Mouse (Mus musculus) forebrain, embryonic 12.5 days (tissue): ENCODE data around the gene Mfsd11. TPM values are rescaled to one million over a fixed set of nuclear protein-coding genes. Genes with fewer than 3 reads are reported as not detected.
"Not testable (repeated sequence)": the region's sequence is repeated elsewhere in the genome, so short reads cannot be mapped to it uniquely, and the experiment has no call there.

ENCODE experiments used
- ATAC-seq: fragments of 200-750 bp; cut with Nextera tagmentation; 2 replicates; pipeline ENCODE4 v1.8.0; 2017; ENCODE audit warnings: moderate TSS enrichment; ENCODE audit not compliant: low FRiP score
- H3K27ac ChIP-seq: fragments of 300-500 bp; sonication (generic); 2 replicates; pipeline ENCODE4 v1.5.1; 2016; ENCODE audit warnings: mild to moderate bottlenecking
- H3K27me3 ChIP-seq: fragments of 300-500 bp; sonication (generic); 2 replicates; pipeline ENCODE4 v1.6.1; 2016; ENCODE audit warnings: mild to moderate bottlenecking
- H3K36me3 ChIP-seq: fragments of 300-500 bp; sonication (generic); replicated peaks from 2 replicates; pipeline ENCODE4 v1.6.1; 2016; ENCODE audit warnings: mild to moderate bottlenecking
- H3K4me1 ChIP-seq: fragments of 300-500 bp; sonication (generic); 2 replicates; pipeline ENCODE4 v1.6.1; 2016
- H3K4me2 ChIP-seq: fragments of 300-500 bp; sonication (generic); 2 replicates; pipeline ENCODE4 v1.6.1; 2016; ENCODE audit warnings: mild to moderate bottlenecking, moderate library complexity
- H3K4me3 ChIP-seq: fragments of 300-500 bp; sonication (generic); replicated peaks from 2 replicates; pipeline ENCODE4 v1.5.1; 2016; ENCODE audit warnings: mild to moderate bottlenecking
- H3K9ac ChIP-seq: fragments of 300-500 bp; sonication (generic); 2 replicates; pipeline ENCODE4 v1.6.1; 2016; ENCODE audit warnings: mild to moderate bottlenecking
- H3K9me3 ChIP-seq: fragments of 300-500 bp; sonication (generic); 2 replicates; pipeline ENCODE4 v1.6.1; 2016
- WGBS: fragments of 180-500 bp; shearing (Covaris S2); methylation state at CpG from one replicate; pipeline ENCODE4 v1.1.7; 2016; 5-methylcytosine and 5-hydroxymethylcytosine counted together
- polyA plus RNA-seq: library from polyadenylated mRNA; unstranded; fragments of >200 nt; fragmentation: Nextera tagmentation; extraction: Ambion mirVana; gene quantifications from 2 replicates; pipeline ENCODE4 v1.2.1, GENCODE M21; 2016

Gene Mfsd11
- polyA plus RNA-seq, 1 experiment from 2014 or later = 40.2 TPM

GRCm38 (mm10) chr11:116880839-116881238 lies 28.6 kb downstream of the Mfsd11 start:
- peaks cover 5% of the 10 kb centered on the region for H3K4me1 ChIP-seq
- H3K4me3 ChIP-seq = no peak overlapping the region
- no peak for ATAC-seq
- H3K9me3 ChIP-seq = no peaks in the 10 kb centered on the region
- H3K9ac ChIP-seq = no peak overlapping the region
- no peak overlapping the region for H3K4me2 ChIP-seq
- H3K27me3 ChIP-seq = peaks cover 5% of the 10 kb centered on the region
- WGBS = 64% methylated on average over 7 of the region's 7 CpGs
- H3K36me3 ChIP-seq = no peaks in the 10 kb centered on the region
- no peak overlapping the region for H3K27ac ChIP-seq

- Histone ChIP-seq H3K4me3 (no peak overlapping the region), H3K4me1 (peaks cover 7% of the 10 kb centered on the region), H3K36me3 (no peaks in the 10 kb centered on the region), H3K27me3 (peaks cover 10% of the 10 kb centered on the region), H3K9me3 (no peaks in the 10 kb centered on the region), H3K4me2 (no peak overlapping the region), H3K9ac (no peak overlapping the region), H3K27ac (no peak overlapping the region)
- 65% methylated on average over 5 of the region's 5 CpGs for WGBS
- no peak for ATAC-seq
These were observed 29.2 kb downstream of the Mfsd11 start for GRCm38 (mm10) chr11:116881440-116881839.

- peaks cover 7% of the 10 kb centered on the region for H3K4me1 ChIP-seq
- no peak overlapping the region for H3K4me3 ChIP-seq
- H3K9me3 ChIP-seq = no peaks in the 10 kb centered on the region
- no peak for ATAC-seq
- H3K36me3 ChIP-seq = no peaks in the 10 kb centered on the region
- peaks cover 19% of the 10 kb centered on the region for H3K27me3 ChIP-seq
- no peak overlapping the region for H3K27ac ChIP-seq
- H3K9ac ChIP-seq = no peak overlapping the region
- 76% methylated on average over 10 of the region's 10 CpGs for whole genome bisulfite sequencing
- H3K4me2 ChIP-seq = no peak overlapping the region
These were observed 30.2 kb downstream of the Mfsd11 start for GRCm38 (mm10) chr11:116882446-116882845.

GRCm38 (mm10) chr11:116884061-116884460 lies 31.8 kb downstream of the Mfsd11 start:
- WGBS = 90% methylated on average over 6 of the region's 6 CpGs
- H3K9ac ChIP-seq = no peak overlapping the region

GRCm38 (mm10) chr11:116885275-116886151 lies 33.3 kb downstream of the Mfsd11 start:
- Histone ChIP-seq H3K9ac (peak overlapping the region; percentile 38; the same call in 1 of the 2 replicates), H3K4me3 (peak overlapping the region; percentile 23), H3K27ac (no peak overlapping the region), H3K36me3 (no peaks in the 10 kb centered on the region), H3K27me3 (peaks cover 23% of the 10 kb centered on the region), H3K4me2 (peak overlapping the region; percentile 46), H3K4me1 (peaks cover 7% of the 10 kb centered on the region), H3K9me3 (no peaks in the 10 kb centered on the region)
- peak; percentile 46; the same call in 1 of the 2 replicates for ATAC-seq
- 2% methylated on average over 27 of the region's 28 CpGs for WGBS

More at GRCm38 (mm10) chr11:116884061-116884460, 31.8 kb downstream of the Mfsd11 start:
- Histone ChIP-seq H3K4me1 (peaks cover 7% of the 10 kb centered on the region), H3K9me3 (no peaks in the 10 kb centered on the region), H3K4me2 (no peak overlapping the region), H3K27me3 (peaks cover 19% of the 10 kb centered on the region), H3K4me3 (no peak overlapping the region), H3K27ac (no peak overlapping the region), H3K36me3 (no peaks in the 10 kb centered on the region)
- no peak for ATAC-seq

GRCm38 (mm10) chr11:116887136-116887535 lies 34.9 kb downstream of the Mfsd11 start:
- no peak for ATAC-seq
- WGBS = 73% methylated on average over 5 of the region's 5 CpGs
- H3K27me3 ChIP-seq = peaks cover 23% of the 10 kb centered on the region

GRCm38 (mm10) chr11:116893532-116894442 lies 41.5 kb downstream of the Mfsd11 start:
- H3K9ac ChIP-seq = no peak overlapping the region
- H3K4me3 ChIP-seq = no peak overlapping the region
- peaks cover 8% of the 10 kb centered on the region; the same call in 1 of the 2 replicates for H3K4me1 ChIP-seq
- H3K9me3 ChIP-seq = no peaks in the 10 kb centered on the region
- H3K27ac ChIP-seq = no peak overlapping the region
- 75% methylated on average over 19 of the region's 19 CpGs for WGBS
- ATAC-seq = no peak
- H3K36me3 ChIP-seq = no peaks in the 10 kb centered on the region
- no peak overlapping the region for H3K4me2 ChIP-seq
- H3K27me3 ChIP-seq = peaks cover 4% of the 10 kb centered on the region

More at GRCm38 (mm10) chr11:116887136-116887535, 34.9 kb downstream of the Mfsd11 start:
- no peak overlapping the region for H3K4me2 ChIP-seq
- H3K9me3 ChIP-seq = no peaks in the 10 kb centered on the region
- no peak overlapping the region for H3K27ac ChIP-seq
- no peak overlapping the region for H3K4me3 ChIP-seq
- no peak overlapping the region for H3K9ac ChIP-seq
- H3K36me3 ChIP-seq = no peaks in the 10 kb centered on the region
- H3K4me1 ChIP-seq = peaks cover 12% of the 10 kb centered on the region

- 53% methylated on average over 3 of the region's 3 CpGs for WGBS
- H3K4me1 ChIP-seq = peaks cover 12% of the 10 kb centered on the region
- H3K36me3 ChIP-seq = no peaks in the 10 kb centered on the region
- H3K4me2 ChIP-seq = no peak overlapping the region
- no peaks in the 10 kb centered on the region; the same call in 1 of the 2 replicates for H3K27me3 ChIP-seq
- no peak for ATAC-seq
- no peak overlapping the region for H3K27ac ChIP-seq
- no peak overlapping the region for H3K4me3 ChIP-seq
- H3K9ac ChIP-seq = no peak overlapping the region
- no peaks in the 10 kb centered on the region for H3K9me3 ChIP-seq
These were observed 43.2 kb downstream of the Mfsd11 start for GRCm38 (mm10) chr11:116895402-116895801.

GRCm38 (mm10) chr11:116899247-116899646 lies 47.0 kb downstream of the Mfsd11 start:
- no peak overlapping the region for H3K4me3 ChIP-seq
- 92% methylated on average over 12 of the region's 12 CpGs for WGBS
- no peak overlapping the region for H3K4me2 ChIP-seq
- H3K36me3 ChIP-seq = no peaks in the 10 kb centered on the region
- H3K27ac ChIP-seq = no peak overlapping the region
- peaks cover 9% of the 10 kb centered on the region for H3K4me1 ChIP-seq
- no peak for ATAC-seq
- no peaks in the 10 kb centered on the region for H3K9me3 ChIP-seq
- no peak overlapping the region for H3K9ac ChIP-seq
- H3K27me3 ChIP-seq = peaks cover 13% of the 10 kb centered on the region

GRCm38 (mm10) chr11:116902588-116902987 lies 50.3 kb downstream of the Mfsd11 start:
- ATAC-seq = not testable (repeated sequence)

GRCm38 (mm10) chr11:116905741-116906456 lies 53.7 kb downstream of the Mfsd11 start:
- Histone ChIP-seq H3K9ac (no peak overlapping the region), H3K4me1 (peaks cover 11% of the 10 kb centered on the region), H3K9me3 (no peaks in the 10 kb centered on the region), H3K36me3 (no peaks in the 10 kb centered on the region), H3K4me3 (peak overlapping the region; percentile 24), H3K27me3 (peaks cover 42% of the 10 kb centered on the region), H3K4me2 (peak overlapping the region; percentile 51), H3K27ac (no peak overlapping the region)
- WGBS = 6% methylated on average over 23 of the region's 23 CpGs
- no peak for ATAC-seq

More at GRCm38 (mm10) chr11:116902588-116902987, 50.3 kb downstream of the Mfsd11 start:
- H3K4me3 ChIP-seq, H3K36me3 ChIP-seq, H3K27ac ChIP-seq, H3K9ac ChIP-seq, H3K4me2 ChIP-seq, H3K9me3 ChIP-seq: not testable (repeated sequence)
- peaks cover 19% of the 10 kb centered on the region for H3K4me1 ChIP-seq
- 90% methylated on average over 10 of the region's 10 CpGs for WGBS
- H3K27me3 ChIP-seq = peaks cover 40% of the 10 kb centered on the region
